Mouse (Mus musculus): ENCODE measurements around the gene Glp2r. TPM values are rescaled to one million over a fixed set of nuclear protein-coding genes. Genes with fewer than 3 reads are reported as not detected.

Gene Glp2r
- polyA plus RNA-seq (2015; fragmentation: Nextera tagmentation; extraction: Ambion mirVana), result 0.05 TPM in 1 of 2 replicates, not detected in the other

DNA sequence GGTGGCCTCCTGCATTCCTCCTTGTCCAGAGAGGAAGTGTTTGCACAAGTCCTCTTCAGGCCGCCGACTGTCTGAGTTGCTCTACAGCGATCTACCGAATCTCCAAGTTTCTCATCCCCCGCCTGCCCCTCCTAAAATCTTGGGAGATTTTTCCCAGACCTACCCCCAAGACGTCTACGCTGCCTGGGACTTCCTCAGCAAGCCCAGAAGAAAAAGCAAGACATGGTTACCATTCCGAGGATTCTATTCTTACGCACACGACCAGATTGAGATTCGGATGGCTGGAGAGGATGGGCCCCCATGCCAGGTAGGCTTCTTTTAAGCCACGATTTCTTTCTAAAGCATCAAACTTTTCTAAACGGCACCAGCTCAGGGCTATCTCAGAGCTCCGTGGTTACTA, at the start of gene Glp2r:
Gene Glp2r (minus strand): TSS at position 101 of the 400 bp plus-strand sequence.
- no peak within 1 kb of the TSS for H3K9ac ChIP-seq
- no peaks in the 10 kb centered on the region for H3K36me3 ChIP-seq (ENCODE audit: poor library complexity, severe bottlenecking)
- 87% methylated on average over 14 of the region's 14 CpGs for WGBS
- H3K4me3 ChIP-seq, result no peak within 1 kb of the TSS
- no peaks in the 10 kb centered on the region for H3K27me3 ChIP-seq
- H3K27ac ChIP-seq, result no peak within 1 kb of the TSS
- peaks cover 9% of the 10 kb centered on the region for H3K4me1 ChIP-seq
- H3K4me2 ChIP-seq, result no peak within 1 kb of the TSS
- H3K9me3 ChIP-seq (replicated peaks), result no peaks in the 10 kb centered on the region
- no peak for ATAC-seq

- Histone ChIP-seq H3K4me1 (0 out of 2 replicates have a peak, but pooled peaks cover 3% of the 10 kb centered on the region), H3K27ac (no peak overlapping the region), H3K4me3 (no peak overlapping the region), H3K9ac (no peak overlapping the region), H3K4me2 (no peak overlapping the region), H3K9me3 (replicated peaks) (no peaks in the 10 kb centered on the region), H3K27me3 (no peaks in the 10 kb centered on the region), H3K36me3 (ENCODE audit: poor library complexity, severe bottlenecking) (no peaks in the 10 kb centered on the region)
- 32% methylated on average over 4 of the region's 4 CpGs for WGBS
- ATAC-seq, result 0 out of 2 replicates have a peak, but pooled peaks have one; percentile 27
These were observed 49.3 kb upstream of the Glp2r start for GRCm38 (mm10) chr11:67820221-67820620.

GRCm38 (mm10) chr11:67819604-67820003, 48.7 kb upstream of the Glp2r start:
- peak overlapping the region; percentile 26; the same call in 1 of the 2 replicates for H3K4me2 ChIP-seq
- no peak overlapping the region for H3K4me3 ChIP-seq
- peak overlapping the region; percentile 17; the same call in 1 of the 2 replicates for H3K9ac ChIP-seq
- H3K27me3 ChIP-seq, result no peaks in the 10 kb centered on the region
- WGBS, result 13% methylated on average over 5 of the region's 5 CpGs
- H3K27ac ChIP-seq, result no peak overlapping the region
- H3K36me3 ChIP-seq (ENCODE audit: poor library complexity, severe bottlenecking), result no peaks in the 10 kb centered on the region
- no peaks in the 10 kb centered on the region for H3K9me3 ChIP-seq (replicated peaks)
- 0 out of 2 replicates have a peak, but pooled peaks have one; percentile 38 for ATAC-seq
- 0 out of 2 replicates have a peak, but pooled peaks cover 3% of the 10 kb centered on the region for H3K4me1 ChIP-seq

- H3K27ac ChIP-seq, result no peak overlapping the region
- WGBS, result 82% methylated on average over 6 of the region's 6 CpGs
- ATAC-seq, result no peak
- no peak overlapping the region for H3K9ac ChIP-seq
- H3K27me3 ChIP-seq, result no peaks in the 10 kb centered on the region
- no peaks in the 10 kb centered on the region for H3K9me3 ChIP-seq (replicated peaks)
- H3K4me3 ChIP-seq, result no peak overlapping the region
- H3K36me3 ChIP-seq (ENCODE audit: poor library complexity, severe bottlenecking), result no peaks in the 10 kb centered on the region
- H3K4me1 ChIP-seq, result no peaks in the 10 kb centered on the region
- no peak overlapping the region for H3K4me2 ChIP-seq
These were observed 40.6 kb upstream of the Glp2r start for GRCm38 (mm10) chr11:67811535-67811934.

- H3K27me3 ChIP-seq, result no peaks in the 10 kb centered on the region
- ATAC-seq, result no peak
- no peak overlapping the region for H3K4me3 ChIP-seq
- H3K9me3 ChIP-seq (replicated peaks), result no peaks in the 10 kb centered on the region
- no peak overlapping the region for H3K9ac ChIP-seq
- H3K4me1 ChIP-seq, result no peaks in the 10 kb centered on the region
- WGBS, result 75% methylated on average over 5 of the region's 5 CpGs
- H3K36me3 ChIP-seq (ENCODE audit: poor library complexity, severe bottlenecking), result no peaks in the 10 kb centered on the region
- no peak overlapping the region for H3K4me2 ChIP-seq
- H3K27ac ChIP-seq, result no peak overlapping the region
These were observed 37.1 kb upstream of the Glp2r start for GRCm38 (mm10) chr11:67808051-67808450.

DNA sequence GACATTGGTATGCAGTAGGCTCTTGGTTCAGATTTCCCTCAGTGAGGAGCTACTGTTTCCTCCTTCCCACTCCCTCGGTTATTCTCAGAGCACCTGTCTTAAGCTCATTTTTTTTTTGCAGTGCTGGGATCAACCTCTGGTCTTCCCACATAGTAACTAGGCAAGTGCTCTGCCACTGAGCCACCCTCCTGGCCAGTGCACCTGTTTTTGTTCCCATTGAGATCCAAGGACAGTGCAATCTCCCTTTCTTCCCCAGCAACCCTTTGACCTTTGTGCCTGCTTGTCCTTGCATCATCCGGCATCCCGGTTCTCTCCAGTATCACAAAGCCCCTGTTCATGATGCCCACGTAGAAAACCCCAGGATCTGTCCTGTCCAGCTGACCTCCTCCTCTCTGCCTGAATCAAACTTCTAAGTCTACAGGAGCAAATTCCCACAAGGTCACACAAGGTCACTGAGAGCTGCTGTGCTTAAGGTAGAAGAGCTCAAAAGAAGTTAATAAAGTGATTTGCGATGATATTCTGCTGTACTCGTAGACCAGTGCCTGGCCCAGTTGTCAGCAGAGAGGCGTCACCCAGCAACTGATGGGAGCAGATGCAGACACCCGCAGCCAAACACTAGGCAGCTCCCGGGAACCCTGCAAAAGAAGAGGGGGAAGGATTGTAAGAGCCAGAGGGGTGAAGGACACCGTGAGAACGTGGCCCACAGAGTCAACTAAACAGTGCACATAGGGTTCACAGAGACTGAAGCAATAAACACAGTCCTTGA, 36.1 kb upstream of the Glp2r start:
- WGBS, result 92% methylated on average over 11 of the region's 11 CpGs
- H3K4me1 ChIP-seq, result no peaks in the 10 kb centered on the region

DNA sequence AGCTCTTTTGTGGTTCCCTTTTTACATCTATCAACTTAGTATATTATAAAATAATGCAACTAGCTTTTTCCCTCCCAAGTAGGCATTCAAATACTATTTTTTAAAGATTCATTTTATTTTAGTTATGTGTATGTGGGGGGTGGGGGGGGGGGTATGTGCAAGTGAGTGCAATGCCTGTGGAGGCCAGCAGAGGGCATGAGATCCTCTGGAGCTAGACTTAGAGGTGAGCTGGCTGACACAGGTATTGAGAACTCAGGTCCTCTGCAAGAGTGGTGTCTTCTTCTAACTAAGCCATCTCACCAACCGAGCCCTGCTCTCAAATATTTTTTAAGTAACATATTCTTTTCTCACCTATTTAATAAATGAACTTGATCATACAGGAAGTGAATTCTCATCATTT, 34.6 kb upstream of the Glp2r start:
- Histone ChIP-seq H3K4me1 (no peaks in the 10 kb centered on the region), H3K4me3 (no peak overlapping the region), H3K9me3 (replicated peaks) (no peaks in the 10 kb centered on the region), H3K4me2 (no peak overlapping the region), H3K27ac (no peak overlapping the region), H3K9ac (no peak overlapping the region), H3K27me3 (no peaks in the 10 kb centered on the region), H3K36me3 (ENCODE audit: poor library complexity, severe bottlenecking) (no peaks in the 10 kb centered on the region)
- 100% methylated on average over 1 of the region's 1 CpGs for WGBS
- ATAC-seq, result no peak

More for the DNA sequence above, 36.1 kb upstream of the Glp2r start:
- Histone ChIP-seq H3K27me3 (no peaks in the 10 kb centered on the region), H3K9me3 (replicated peaks) (no peaks in the 10 kb centered on the region), H3K4me2 (no peak overlapping the region), H3K4me3 (no peak overlapping the region), H3K9ac (no peak overlapping the region), H3K36me3 (ENCODE audit: poor library complexity, severe bottlenecking) (no peaks in the 10 kb centered on the region), H3K27ac (no peak overlapping the region)
- no peak for ATAC-seq

- Histone ChIP-seq H3K4me3 (no peak overlapping the region), H3K9ac (no peak overlapping the region), H3K4me1 (no peaks in the 10 kb centered on the region), H3K27me3 (no peaks in the 10 kb centered on the region), H3K36me3 (ENCODE audit: poor library complexity, severe bottlenecking) (no peaks in the 10 kb centered on the region), H3K9me3 (replicated peaks) (no peaks in the 10 kb centered on the region), H3K27ac (no peak overlapping the region), H3K4me2 (no peak overlapping the region)
- no peak for ATAC-seq
- WGBS, result 81% methylated on average over 8 of the region's 8 CpGs
These were observed 30.2 kb upstream of the Glp2r start for GRCm38 (mm10) chr11:67801169-67801568.

GRCm38 (mm10) chr11:67800130-67800723, 29.3 kb upstream of the Glp2r start:
- ATAC-seq, result no peak
- no peak overlapping the region for H3K4me2 ChIP-seq
- no peaks in the 10 kb centered on the region for H3K36me3 ChIP-seq (ENCODE audit: poor library complexity, severe bottlenecking)
- H3K27ac ChIP-seq, result no peak overlapping the region
- no peak overlapping the region for H3K4me3 ChIP-seq
- H3K9ac ChIP-seq, result no peak overlapping the region
- H3K4me1 ChIP-seq, result no peaks in the 10 kb centered on the region
- no peaks in the 10 kb centered on the region for H3K9me3 ChIP-seq (replicated peaks)
- no peaks in the 10 kb centered on the region for H3K27me3 ChIP-seq

DNA sequence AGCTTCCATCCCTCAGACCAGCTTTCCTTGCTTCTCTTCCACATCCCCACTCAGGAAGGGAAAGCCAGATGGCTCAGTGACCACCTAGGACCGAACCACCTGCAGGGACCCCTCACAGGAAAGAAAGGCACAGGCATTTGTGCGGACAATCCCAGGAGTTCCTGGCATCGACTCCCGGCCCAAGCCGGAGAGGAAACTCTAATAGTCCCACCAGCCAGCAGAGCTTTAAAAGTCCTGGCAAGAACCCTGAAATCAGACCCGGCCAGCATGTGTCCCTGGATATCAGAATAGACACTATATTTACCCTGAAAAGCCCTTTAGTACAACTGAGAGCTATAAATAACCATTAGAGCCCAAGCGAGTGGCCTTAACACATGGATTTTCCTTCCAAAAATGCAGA, 27.0 kb upstream of the Glp2r start, which contains the start of gene Dhrs7c:
Gene Dhrs7c (plus strand): TSS at position 257 of the 400 bp plus-strand sequence.
- 84% methylated on average over 7 of the region's 7 CpGs for WGBS
- Histone ChIP-seq H3K4me3 (no peak within 1 kb of the TSS), H3K4me1 (no peaks in the 10 kb centered on the region), H3K4me2 (no peak within 1 kb of the TSS), H3K36me3 (ENCODE audit: poor library complexity, severe bottlenecking) (no peaks in the 10 kb centered on the region), H3K9ac (no peak within 1 kb of the TSS), H3K27ac (no peak within 1 kb of the TSS), H3K9me3 (replicated peaks) (no peaks in the 10 kb centered on the region), H3K27me3 (no peaks in the 10 kb centered on the region)
- no peak for ATAC-seq

DNA sequence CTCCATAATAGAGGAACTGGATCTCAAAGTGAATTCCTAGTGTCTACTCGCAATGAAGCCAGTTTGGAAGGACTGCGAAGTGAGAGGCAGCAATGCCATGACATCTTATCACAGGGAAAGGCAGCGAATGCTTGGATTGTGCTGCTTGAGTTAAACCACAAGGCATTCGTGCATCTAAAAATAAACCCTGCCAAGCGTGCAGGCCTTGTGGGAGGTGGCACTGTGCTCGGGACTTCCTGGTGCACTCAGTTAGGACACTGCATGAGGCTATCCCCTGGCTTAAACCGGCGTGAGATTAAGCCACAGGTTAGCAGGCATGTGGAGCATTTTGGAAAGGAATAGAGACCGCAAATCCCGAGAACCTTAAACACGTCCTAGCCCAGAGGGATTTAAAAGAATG, 19.2 kb upstream of the Glp2r start:
- no peaks in the 10 kb centered on the region for H3K9me3 ChIP-seq (replicated peaks)
- H3K36me3 ChIP-seq (ENCODE audit: poor library complexity, severe bottlenecking), result no peaks in the 10 kb centered on the region
- no peaks in the 10 kb centered on the region for H3K4me1 ChIP-seq
- H3K27me3 ChIP-seq, result no peaks in the 10 kb centered on the region
- H3K4me2 ChIP-seq, result no peak overlapping the region
- WGBS, result 85% methylated on average over 11 of the region's 11 CpGs
- H3K27ac ChIP-seq, result no peak overlapping the region
- no peak overlapping the region for H3K9ac ChIP-seq
- no peak for ATAC-seq
- H3K4me3 ChIP-seq, result no peak overlapping the region

DNA sequence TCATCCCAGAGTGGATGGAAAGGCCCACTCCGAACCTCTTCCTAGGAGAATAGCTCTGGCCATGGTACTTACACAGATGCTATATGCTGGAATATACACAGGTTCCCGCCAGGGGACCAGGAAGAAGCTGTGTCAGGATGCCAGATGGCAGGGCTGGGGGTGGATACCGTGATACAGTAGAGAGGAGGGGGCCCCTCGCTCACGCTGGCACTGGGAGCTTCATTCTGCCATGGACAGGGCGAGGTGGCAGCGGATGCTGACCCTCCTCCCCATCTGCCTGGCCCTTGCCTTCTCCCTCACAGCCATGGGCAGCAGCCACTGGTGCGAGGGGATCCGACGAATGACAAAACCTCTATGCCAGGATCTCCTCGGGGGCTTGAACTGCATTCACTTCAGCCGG, 3.4 kb upstream of the Glp2r start, which contains the start of gene Gsg1l2:
Gene Gsg1l2 (plus strand): TSS at position 230 of the 400 bp plus-strand sequence.
- 74% methylated on average over 12 of the region's 12 CpGs for WGBS
- Histone ChIP-seq H3K27ac (no peak within 1 kb of the TSS), H3K27me3 (no peaks in the 10 kb centered on the region), H3K4me3 (no peak within 1 kb of the TSS), H3K9me3 (replicated peaks) (no peaks in the 10 kb centered on the region), H3K9ac (no peak within 1 kb of the TSS), H3K4me1 (peaks cover 9% of the 10 kb centered on the region), H3K36me3 (ENCODE audit: poor library complexity, severe bottlenecking) (no peaks in the 10 kb centered on the region), H3K4me2 (no peak within 1 kb of the TSS)
- ATAC-seq, result no peak

All from forebrain, embryonic 13.5 days (tissue).